Mouse (Mus musculus): ENCODE data around the gene Patl1. TPM values are rescaled to one million over a fixed set of nuclear protein-coding genes. Genes with fewer than 3 reads are reported as not detected.
"Not testable (repeated sequence)": the region's sequence is repeated elsewhere in the genome, so short reads cannot be mapped to it uniquely, and the experiment has no call there.

Gene Patl1
- polyA plus RNA-seq (2015; fragmentation: Nextera tagmentation; extraction: Ambion mirVana), result 6.2 and 8.1 TPM in 2 replicates

GRCm38 (mm10) chr19:11912037-11912532 lies at the start of gene Patl1:
TSS of gene Patl1 (plus strand) at chr19:11912399.
- H3K27me3 ChIP-seq, result no peaks in the 10 kb centered on the region
- DNase-seq (peak; percentile 97), ATAC-seq (ENCODE audit: low read depth) (peak; percentile 96)
- H3K4me1 ChIP-seq (replicated peaks), result peaks cover 33% of the 10 kb centered on the region
- H3K4me2 ChIP-seq, result peak within 1 kb of the TSS; percentile 90
- H3K36me3 ChIP-seq, result peaks cover 8% of the 10 kb centered on the region
- H3K9me3 ChIP-seq (replicated peaks), result no peaks in the 10 kb centered on the region
- H3K27ac ChIP-seq, result peak within 1 kb of the TSS; percentile 80
- H3K9ac ChIP-seq, result peak within 1 kb of the TSS; percentile 95
- WGBS (ENCODE audit: insufficient replicate concordance), result under 1% methylated on average over 30 of the region's 53 CpGs
- H3K4me3 ChIP-seq (replicated peaks), result peak within 1 kb of the TSS; percentile 93

GRCm38 (mm10) chr19:11867837-11868236 lies 44.4 kb upstream of the Patl1 start:
- DNase-seq (no peak), ATAC-seq (ENCODE audit: low read depth) (no peak)
- Histone ChIP-seq H3K4me1 (replicated peaks) (no peaks in the 10 kb centered on the region), H3K4me2 (no peak overlapping the region), H3K36me3 (no peaks in the 10 kb centered on the region), H3K27me3 (no peaks in the 10 kb centered on the region), H3K9me3 (replicated peaks) (no peaks in the 10 kb centered on the region), H3K27ac (no peak overlapping the region), H3K9ac (no peak overlapping the region), H3K4me3 (replicated peaks) (no peak overlapping the region)
- 63% methylated on average over 2 of the region's 2 CpGs for WGBS (ENCODE audit: insufficient replicate concordance)

- 22% methylated on average over 1 of the region's 1 CpGs for WGBS (ENCODE audit: insufficient replicate concordance)
- Histone ChIP-seq H3K4me2 (no peak within 1 kb of the TSS), H3K36me3 (no peaks in the 10 kb centered on the region), H3K27ac (no peak within 1 kb of the TSS), H3K4me1 (replicated peaks) (no peaks in the 10 kb centered on the region), H3K9me3 (replicated peaks) (no peaks in the 10 kb centered on the region), H3K9ac (no peak within 1 kb of the TSS), H3K4me3 (replicated peaks) (no peak within 1 kb of the TSS), H3K27me3 (no peaks in the 10 kb centered on the region)
- ATAC-seq (ENCODE audit: low read depth) (no peak), DNase-seq (no peak)
Measured at GRCm38 (mm10) chr19:11875006-11875405, 37.2 kb upstream of the Patl1 start, which contains the start of gene Olfr1419. TSS of gene Olfr1419 (minus strand) at chr19:11875106.

GRCm38 (mm10) chr19:11878404-11878803 lies 33.8 kb upstream of the Patl1 start:
- WGBS (ENCODE audit: insufficient replicate concordance), result 46% methylated on average over 22 of the region's 22 CpGs
- H3K36me3 ChIP-seq; H3K9ac ChIP-seq; H3K4me3 ChIP-seq (replicated peaks); ATAC-seq (ENCODE audit: low read depth); DNase-seq; H3K27me3 ChIP-seq; H3K27ac ChIP-seq; H3K9me3 ChIP-seq (replicated peaks); H3K4me1 ChIP-seq (replicated peaks); H3K4me2 ChIP-seq: not testable (repeated sequence)

GRCm38 (mm10) chr19:11886265-11886664 lies 25.9 kb upstream of the Patl1 start, which contains the start of gene Olfr1420:
TSS of gene Olfr1420 (plus strand) at chr19:11886565.
- no peaks in the 10 kb centered on the region for H3K36me3 ChIP-seq
- no peak within 1 kb of the TSS for H3K4me2 ChIP-seq
- H3K4me3 ChIP-seq (replicated peaks), result no peak within 1 kb of the TSS
- no peaks in the 10 kb centered on the region for H3K4me1 ChIP-seq (replicated peaks)
- ATAC-seq (ENCODE audit: low read depth) (no peak), DNase-seq (no peak)
- no peaks in the 10 kb centered on the region for H3K27me3 ChIP-seq
- WGBS (ENCODE audit: insufficient replicate concordance), result 26% methylated on average over 1 of the region's 1 CpGs
- H3K9me3 ChIP-seq (replicated peaks), result no peaks in the 10 kb centered on the region
- no peak within 1 kb of the TSS for H3K9ac ChIP-seq
- H3K27ac ChIP-seq, result no peak within 1 kb of the TSS

GRCm38 (mm10) chr19:11911021-11911420 lies 1.2 kb upstream of the Patl1 start:
- Histone ChIP-seq H3K27ac (no peak overlapping the region), H3K4me1 (replicated peaks) (peaks cover 29% of the 10 kb centered on the region)
- 31% methylated on average over 5 of the region's 5 CpGs for WGBS (ENCODE audit: insufficient replicate concordance)

GRCm38 (mm10) chr19:11911603-11912002 lies 596 bp upstream of the Patl1 start:
- Histone ChIP-seq H3K36me3 (peaks cover 8% of the 10 kb centered on the region), H3K9ac (peak overlapping the region; percentile 71), H3K4me1 (replicated peaks) (peaks cover 32% of the 10 kb centered on the region), H3K27me3 (no peaks in the 10 kb centered on the region), H3K9me3 (replicated peaks) (no peaks in the 10 kb centered on the region), H3K27ac (peak overlapping the region; percentile 66), H3K4me3 (replicated peaks) (peak overlapping the region; percentile 93), H3K4me2 (peak overlapping the region; percentile 90)
- 3% methylated on average over 17 of the region's 17 CpGs for WGBS (ENCODE audit: insufficient replicate concordance)
- ATAC-seq (ENCODE audit: low read depth), result no peak; the same call in 1 of the 2 replicates
- DNase-seq, result peak; percentile 8

More at GRCm38 (mm10) chr19:11911021-11911420, 1.2 kb upstream of the Patl1 start:
- ATAC-seq (ENCODE audit: low read depth) (no peak), DNase-seq (no peak)
- Histone ChIP-seq H3K9me3 (replicated peaks) (no peaks in the 10 kb centered on the region), H3K27me3 (no peaks in the 10 kb centered on the region), H3K4me3 (replicated peaks) (peak overlapping the region; percentile 93), H3K4me2 (peak overlapping the region; percentile 90), H3K36me3 (peaks cover 7% of the 10 kb centered on the region), H3K9ac (peak overlapping the region; percentile 71; the same call in 1 of the 2 replicates)

GRCm38 (mm10) chr19:11912533-11913121 lies 428 bp downstream of the Patl1 start:
- Histone ChIP-seq H3K4me3 (replicated peaks) (peak overlapping the region; percentile 93), H3K9ac (peak overlapping the region; percentile 95), H3K27me3 (no peaks in the 10 kb centered on the region), H3K27ac (peak overlapping the region; percentile 80), H3K36me3 (peaks cover 12% of the 10 kb centered on the region), H3K4me2 (peak overlapping the region; percentile 87), H3K9me3 (replicated peaks) (no peaks in the 10 kb centered on the region), H3K4me1 (replicated peaks) (peaks cover 37% of the 10 kb centered on the region)
- peak; percentile 65 for ATAC-seq (ENCODE audit: low read depth)
- DNase-seq, result peak; percentile 43
- WGBS (ENCODE audit: insufficient replicate concordance), result under 1% methylated on average over 43 of the region's 54 CpGs

GRCm38 (mm10) chr19:11915804-11916203 lies 3.6 kb downstream of the Patl1 start:
- Histone ChIP-seq H3K9ac (no peak overlapping the region), H3K9me3 (replicated peaks) (no peaks in the 10 kb centered on the region), H3K4me2 (no peak overlapping the region), H3K27ac (no peak overlapping the region), H3K36me3 (peaks cover 26% of the 10 kb centered on the region), H3K4me3 (replicated peaks) (no peak overlapping the region), H3K4me1 (replicated peaks) (peaks cover 36% of the 10 kb centered on the region), H3K27me3 (no peaks in the 10 kb centered on the region)
- DNase-seq (no peak), ATAC-seq (ENCODE audit: low read depth) (no peak)
- 66% methylated on average over 2 of the region's 2 CpGs for whole genome bisulfite sequencing (ENCODE audit: insufficient replicate concordance)

GRCm38 (mm10) chr19:11922068-11922467 lies 9.9 kb downstream of the Patl1 start:
- DNase-seq, result no peak
- no peaks in the 10 kb centered on the region for H3K9me3 ChIP-seq (replicated peaks)
- H3K9ac ChIP-seq, result no peak overlapping the region
- WGBS (ENCODE audit: insufficient replicate concordance), result 78% methylated on average over 1 of the region's 1 CpGs
- peaks cover 68% of the 10 kb centered on the region for H3K36me3 ChIP-seq
- no peak overlapping the region for H3K4me3 ChIP-seq (replicated peaks)
- no peak overlapping the region for H3K27ac ChIP-seq
- no peaks in the 10 kb centered on the region for H3K27me3 ChIP-seq
- ATAC-seq (ENCODE audit: low read depth), result no peak
- H3K4me2 ChIP-seq, result no peak overlapping the region
- H3K4me1 ChIP-seq (replicated peaks), result peaks cover 9% of the 10 kb centered on the region

- not testable (repeated sequence) for ATAC-seq (ENCODE audit: low read depth); H3K9ac ChIP-seq; H3K27ac ChIP-seq; H3K4me2 ChIP-seq; H3K9me3 ChIP-seq (replicated peaks); H3K4me3 ChIP-seq (replicated peaks); DNase-seq; H3K4me1 ChIP-seq (replicated peaks); H3K27me3 ChIP-seq
- 93% methylated on average over 2 of the region's 2 CpGs for WGBS (ENCODE audit: insufficient replicate concordance)
- peaks cover 67% of the 10 kb centered on the region for H3K36me3 ChIP-seq
Measured at GRCm38 (mm10) chr19:11922515-11922914, 10.3 kb downstream of the Patl1 start.

GRCm38 (mm10) chr19:11926380-11926779 lies 14.2 kb downstream of the Patl1 start:
- Histone ChIP-seq H3K27ac (no peak overlapping the region), H3K27me3 (no peaks in the 10 kb centered on the region), H3K36me3 (peaks cover 78% of the 10 kb centered on the region), H3K4me1 (replicated peaks) (peaks cover 19% of the 10 kb centered on the region), H3K9ac (no peak overlapping the region), H3K9me3 (replicated peaks) (no peaks in the 10 kb centered on the region), H3K4me3 (replicated peaks) (no peak overlapping the region), H3K4me2 (no peak overlapping the region)
- no peak for DNase-seq
- ATAC-seq (ENCODE audit: low read depth), result no peak
- WGBS (ENCODE audit: insufficient replicate concordance), result 75% methylated on average over 2 of the region's 2 CpGs
